Comparison of ENCODE assay signal across 14 mouse cellular contexts in genomic region chr9:35194048-35194447, GRCm38 (mm10).
"Had no signal": no experiment of that assay in that cellular context is flagged by ENCODE, and none has a peak within 500 bp of the region (broad histone marks: within the 10 kb centered on the region; RNA-seq: fewer than 3 reads in every experiment).

No protein-coding gene starts in this region.

- ATAC-seq: inflammation-experienced regulatory T-cells, adult 6 months; intestine, embryonic 16.5 days; liver, postnatal 0 days; midbrain, embryonic 13.5 days had no signal

- DNase-seq: kidney, adult 18-20 months; kidney, adult 9 months; kidney, postnatal 25 days; layer of hippocampus, adult 9-11 months; left cerebral cortex, postnatal 4 days; liver, postnatal 0 days; lung, embryonic 14.5 days; lung, postnatal 10 days; lung, postnatal 36 days; thymus, adult 18-20 months; thymus, postnatal 25 days had no signal
